ENCODE assay signal across 9 mouse cellular contexts in genomic region chr1:23792737-23793533, GRCm38 (mm10). TPM values are rescaled to one million over a fixed set of nuclear protein-coding genes. Genes with fewer than 3 reads are reported as not detected.
DNase-seq lines count a peak whose midpoint lies in the region; ATAC-seq lines count a peak whose summit lies in the region.
"Had no signal": no experiment of that assay in that cellular context is flagged by ENCODE, and none has a peak within 500 bp of the region (broad histone marks: within the 10 kb centered on the region; RNA-seq: fewer than 3 reads in every experiment).

No protein-coding gene starts in this region.

- H3K4me2 ChIP-seq in kidney, embryonic 15.5 days = no peak overlapping the region
- no peak overlapping the region for H3K4me2 ChIP-seq in liver, embryonic 11.5 days
- no peak overlapping the region for H3K4me2 ChIP-seq in neural tube, embryonic 12.5 days (replicated peaks)
- no peak overlapping the region for H3K4me2 ChIP-seq in stomach, embryonic 15.5 days
- H3K4me2 ChIP-seq: embryonic facial prominence, embryonic 15.5 days had no signal

- peak; percentile 75 for DNase-seq in 3T3-L1 (ENCODE audit: low read depth, low spot score)
- DNase-seq in adrenal gland, adult 18-20 months (ENCODE audit: low spot score in 2 of 2) = peak; percentile 69 to 83
- peak; percentile 85 for DNase-seq in embryo, embryonic 10 days (ENCODE audit: low spot score)
- DNase-seq in gastrocnemius, postnatal 25 days = peak; percentile 13
- peak; percentile 40 for DNase-seq in liver, embryonic 11.5 days (ENCODE audit: low spot score)

- no peak overlapping the region for H3K27ac ChIP-seq in kidney, embryonic 15.5 days
- no peak overlapping the region for H3K27ac ChIP-seq in liver, embryonic 11.5 days (ENCODE audit: low read depth, low read length)
- H3K27ac ChIP-seq in neural tube, embryonic 12.5 days = no peak overlapping the region
- H3K27ac ChIP-seq in stomach, embryonic 15.5 days = no peak overlapping the region
- H3K27ac ChIP-seq: embryonic facial prominence, embryonic 15.5 days had no signal

- no peaks in the 10 kb centered on the region for H3K9me3 ChIP-seq in kidney, embryonic 15.5 days (replicated peaks)
- H3K9me3 ChIP-seq in liver, embryonic 11.5 days (ENCODE audit: control insufficient read depth, low read length) = no peaks in the 10 kb centered on the region
- no peaks in the 10 kb centered on the region for H3K9me3 ChIP-seq in neural tube, embryonic 12.5 days
- H3K9me3 ChIP-seq in stomach, embryonic 15.5 days = no peaks in the 10 kb centered on the region
- H3K9me3 ChIP-seq: embryonic facial prominence, embryonic 15.5 days had no signal

- no peak overlapping the region for H3K9ac ChIP-seq in kidney, embryonic 15.5 days
- no peak overlapping the region for H3K9ac ChIP-seq in liver, embryonic 11.5 days (ENCODE audit: low read depth, low read length)
- H3K9ac ChIP-seq in neural tube, embryonic 12.5 days = no peak overlapping the region
- H3K9ac ChIP-seq in stomach, embryonic 15.5 days = no peak overlapping the region
- H3K9ac ChIP-seq: embryonic facial prominence, embryonic 15.5 days had no signal

- H3K4me1 ChIP-seq in kidney, embryonic 15.5 days = no peaks in the 10 kb centered on the region
- no peaks in the 10 kb centered on the region for H3K4me1 ChIP-seq in liver, embryonic 11.5 days (replicated peaks; ENCODE audit: control insufficient read depth, insufficient read depth, low read length)
- H3K4me1 ChIP-seq in neural tube, embryonic 12.5 days = no peaks in the 10 kb centered on the region
- no peaks in the 10 kb centered on the region for H3K4me1 ChIP-seq in stomach, embryonic 15.5 days
- H3K4me1 ChIP-seq: embryonic facial prominence, embryonic 15.5 days had no signal

- H3K36me3 ChIP-seq in kidney, embryonic 15.5 days = no peaks in the 10 kb centered on the region
- H3K36me3 ChIP-seq in liver, embryonic 11.5 days (ENCODE audit: control insufficient read depth, insufficient read depth, low read length) = no peaks in the 10 kb centered on the region
- no peaks in the 10 kb centered on the region for H3K36me3 ChIP-seq in neural tube, embryonic 12.5 days
- no peaks in the 10 kb centered on the region for H3K36me3 ChIP-seq in stomach, embryonic 15.5 days
- H3K36me3 ChIP-seq: embryonic facial prominence, embryonic 15.5 days had no signal

- no peak overlapping the region for H3K4me3 ChIP-seq in kidney, embryonic 15.5 days (replicated peaks)
- no peak overlapping the region for H3K4me3 ChIP-seq in liver, embryonic 11.5 days (ENCODE audit: low read depth, low read length)
- H3K4me3 ChIP-seq in neural tube, embryonic 12.5 days = no peak overlapping the region
- H3K4me3 ChIP-seq in stomach, embryonic 15.5 days (replicated peaks) = no peak overlapping the region
- H3K4me3 ChIP-seq: embryonic facial prominence, embryonic 15.5 days had no signal

- peak; percentile 78 for ATAC-seq in kidney, embryonic 15.5 days (replicated peaks; ENCODE audit: low FRiP score)
- ATAC-seq in liver, embryonic 11.5 days (replicated peaks; ENCODE audit: low FRiP score) = no peak; the same call in 1 of the 2 replicates
- peak; percentile 76 for ATAC-seq in neural tube, embryonic 12.5 days (ENCODE audit: low FRiP score, low read depth)
- peak; percentile 18; the same call in 1 of the 2 replicates for ATAC-seq in stomach, embryonic 15.5 days (ENCODE audit: insufficient read depth, low FRiP score, low read depth)

- H3K27me3 ChIP-seq in kidney, embryonic 15.5 days = 0 out of 2 replicates have a peak, but pooled peaks cover 7% of the 10 kb centered on the region
- H3K27me3 ChIP-seq in liver, embryonic 11.5 days (replicated peaks; ENCODE audit: control insufficient read depth, insufficient read depth, low read length) = no peaks in the 10 kb centered on the region
- no peaks in the 10 kb centered on the region for H3K27me3 ChIP-seq in neural tube, embryonic 12.5 days (replicated peaks)
- no peaks in the 10 kb centered on the region for H3K27me3 ChIP-seq in stomach, embryonic 15.5 days (replicated peaks)
- H3K27me3 ChIP-seq: embryonic facial prominence, embryonic 15.5 days had no signal

- 42% methylated on average over 11 of the region's 11 CpGs for WGBS in kidney, embryonic 15.5 days
- WGBS in liver, embryonic 11.5 days = 40% methylated on average over 11 of the region's 11 CpGs
- 49% methylated on average over 11 of the region's 11 CpGs for WGBS in neural tube, embryonic 12.5 days
- WGBS in stomach, embryonic 15.5 days = 47% methylated on average over 11 of the region's 11 CpGs

RNA-seq across cellular contexts. Expression of gene B3gat2, which starts 31.4 kb away (rescaled TPM):
- under 1 TPM in 1 of 2 experiments, not detected in 1; 0.07 TPM for total RNA-seq in adrenal gland, adult 18-20 months (2021)
- not detected for total RNA-seq in gastrocnemius, postnatal 25 days (2021)
- 8.8 and 9.5 TPM in 2 replicates for polyA plus RNA-seq in kidney, embryonic 15.5 days (2015; fragmentation: Nextera tagmentation; extraction: Ambion mirVana)
- polyA plus RNA-seq in liver, embryonic 11.5 days (2014; fragmentation: Nextera tagmentation; extraction: Ambion mirVana) = 0.23 and 0.55 TPM in 2 replicates
- polyA plus RNA-seq in neural tube, embryonic 12.5 days (2016; fragmentation: Nextera tagmentation; extraction: Ambion mirVana) = 5.6 and 6.1 TPM in 2 replicates
- 0.45 and 0.50 TPM in 2 replicates for polyA plus RNA-seq in stomach, embryonic 15.5 days (2015; fragmentation: Nextera tagmentation; extraction: Ambion mirVana)

Comparison
In these comparisons a context has a peak if more than half of its experiments do, and no peak if none do; other contexts are left out.
1. DNase-seq: peak in every context shown above with its lines; median percentile 85 in embryo, embryonic 10 days; 76 in adrenal gland, adult 18-20 months; 75 in 3T3-L1; 40 in liver, embryonic 11.5 days; 13 in gastrocnemius, postnatal 25 days.